Mouse (Mus musculus): ENCODE data around the gene Hirip3. TPM values are rescaled to one million over a fixed set of nuclear protein-coding genes. Genes with fewer than 3 reads are reported as not detected.

The Hirip3 gene
- polyA plus RNA-seq, 1 experiment: 107 TPM

- no peak for TF ChIP-seq CTCF (IDR thresholded peaks at IDR 0.05; ENCODE audit: control insufficient read depth, insufficient read depth, low read length)
- peak; percentile 65; the same call in 1 of the 2 replicates for TF ChIP-seq POLR2A (IDR thresholded peaks at IDR 0.05; ENCODE audit: borderline replicate concordance, control insufficient read depth, low read depth, low read length)
- peak within 1 kb of the TSS; percentile 60 for H3K27ac ChIP-seq (ENCODE audit: control insufficient read depth, insufficient read depth, low read depth, low read length, poor library complexity)
- under 1% methylated on average over 41 of the region's 41 CpGs for WGBS
- peak within 1 kb of the TSS; percentile 81 for H3K4me3 ChIP-seq (replicated peaks; ENCODE audit: control insufficient read depth, low read depth, low read length)
- peaks cover 2% of the 10 kb centered on the region; the same call in 1 of the 2 replicates for H3K4me1 ChIP-seq (ENCODE audit: control insufficient read depth, insufficient read depth, low read length)
These were observed 494 bp downstream of the Hirip3 start, which contains the start of gene Ino80e for GRCm38 (mm10) chr7:126862147-126862784. TSS of gene Ino80e (minus strand) at chr7:126862377.

GRCm38 (mm10) chr7:126863791-126864190, 2.0 kb downstream of the Hirip3 start:
- Histone ChIP-seq H3K4me3 (replicated peaks; ENCODE audit: control insufficient read depth, low read depth, low read length) (peak overlapping the region; percentile 21), H3K4me1 (ENCODE audit: control insufficient read depth, insufficient read depth, low read length) (peaks cover 2% of the 10 kb centered on the region; the same call in 1 of the 2 replicates), H3K27ac (ENCODE audit: control insufficient read depth, insufficient read depth, low read depth, low read length, poor library complexity) (no peak overlapping the region)
- WGBS: 70% methylated on average over 6 of the region's 6 CpGs
- TF ChIP-seq CTCF (IDR thresholded peaks at IDR 0.05; ENCODE audit: control insufficient read depth, insufficient read depth, low read length) (no peak), POLR2A (IDR thresholded peaks at IDR 0.05; ENCODE audit: borderline replicate concordance, control insufficient read depth, low read depth, low read length) (no peak)

- Histone ChIP-seq H3K4me3 (replicated peaks; ENCODE audit: control insufficient read depth, low read depth, low read length) (no peak overlapping the region), H3K27ac (ENCODE audit: control insufficient read depth, insufficient read depth, low read depth, low read length, poor library complexity) (no peak overlapping the region), H3K4me1 (ENCODE audit: control insufficient read depth, insufficient read depth, low read length) (no peaks in the 10 kb centered on the region)
- TF ChIP-seq POLR2A (IDR thresholded peaks at IDR 0.05; ENCODE audit: borderline replicate concordance, control insufficient read depth, low read depth, low read length) (no peak), CTCF (IDR thresholded peaks at IDR 0.05; ENCODE audit: control insufficient read depth, insufficient read depth, low read length) (no peak)
- WGBS: 95% methylated on average over 2 of the region's 2 CpGs
These were observed 5.8 kb downstream of the Hirip3 start for GRCm38 (mm10) chr7:126867534-126867933.

- no peaks in the 10 kb centered on the region for H3K4me1 ChIP-seq (ENCODE audit: control insufficient read depth, insufficient read depth, low read length)
- WGBS: 77% methylated on average over 12 of the region's 12 CpGs
- H3K27ac ChIP-seq (ENCODE audit: control insufficient read depth, insufficient read depth, low read depth, low read length, poor library complexity): no peak overlapping the region
- H3K4me3 ChIP-seq (replicated peaks; ENCODE audit: control insufficient read depth, low read depth, low read length): no peak overlapping the region
- TF ChIP-seq POLR2A (IDR thresholded peaks at IDR 0.05; ENCODE audit: borderline replicate concordance, control insufficient read depth, low read depth, low read length) (no peak), CTCF (IDR thresholded peaks at IDR 0.05; ENCODE audit: control insufficient read depth, insufficient read depth, low read length) (no peak)
These were observed 6.2 kb downstream of the Hirip3 start for GRCm38 (mm10) chr7:126868003-126868402.

- H3K4me3 ChIP-seq (replicated peaks; ENCODE audit: control insufficient read depth, low read depth, low read length): no peak overlapping the region
- TF ChIP-seq CTCF (IDR thresholded peaks at IDR 0.05; ENCODE audit: control insufficient read depth, insufficient read depth, low read length) (no peak), POLR2A (IDR thresholded peaks at IDR 0.05; ENCODE audit: borderline replicate concordance, control insufficient read depth, low read depth, low read length) (no peak)
- WGBS: 92% methylated on average over 23 of the region's 23 CpGs
- H3K4me1 ChIP-seq (ENCODE audit: control insufficient read depth, insufficient read depth, low read length): no peaks in the 10 kb centered on the region
- no peak overlapping the region for H3K27ac ChIP-seq (ENCODE audit: control insufficient read depth, insufficient read depth, low read depth, low read length, poor library complexity)
These were observed 8.2 kb downstream of the Hirip3 start for GRCm38 (mm10) chr7:126869780-126870519.

- Histone ChIP-seq H3K27ac (ENCODE audit: control insufficient read depth, insufficient read depth, low read depth, low read length, poor library complexity) (no peak overlapping the region), H3K4me1 (ENCODE audit: control insufficient read depth, insufficient read depth, low read length) (no peaks in the 10 kb centered on the region), H3K4me3 (replicated peaks; ENCODE audit: control insufficient read depth, low read depth, low read length) (no peak overlapping the region)
- TF ChIP-seq CTCF (IDR thresholded peaks at IDR 0.05; ENCODE audit: control insufficient read depth, insufficient read depth, low read length) (no peak), POLR2A (IDR thresholded peaks at IDR 0.05; ENCODE audit: borderline replicate concordance, control insufficient read depth, low read depth, low read length) (no peak)
- WGBS: 83% methylated on average over 2 of the region's 2 CpGs
These were observed 8.7 kb downstream of the Hirip3 start for GRCm38 (mm10) chr7:126870520-126870891.

- TF ChIP-seq CTCF (IDR thresholded peaks at IDR 0.05; ENCODE audit: control insufficient read depth, insufficient read depth, low read length) (no peak), POLR2A (IDR thresholded peaks at IDR 0.05; ENCODE audit: borderline replicate concordance, control insufficient read depth, low read depth, low read length) (no peak)
- no peak overlapping the region for H3K4me3 ChIP-seq (replicated peaks; ENCODE audit: control insufficient read depth, low read depth, low read length)
- no peak overlapping the region for H3K27ac ChIP-seq (ENCODE audit: control insufficient read depth, insufficient read depth, low read depth, low read length, poor library complexity)
- H3K4me1 ChIP-seq (ENCODE audit: control insufficient read depth, insufficient read depth, low read length): peaks cover 3% of the 10 kb centered on the region; the same call in 1 of the 2 replicates
- WGBS: 100% methylated on average over 1 of the region's 1 CpGs
These were observed 15.5 kb downstream of the Hirip3 start for GRCm38 (mm10) chr7:126877239-126877638.

GRCm38 (mm10) chr7:126881040-126881439, 19.3 kb downstream of the Hirip3 start:
- Histone ChIP-seq H3K4me1 (ENCODE audit: control insufficient read depth, insufficient read depth, low read length) (peaks cover 3% of the 10 kb centered on the region; the same call in 1 of the 2 replicates), H3K27ac (ENCODE audit: control insufficient read depth, insufficient read depth, low read depth, low read length, poor library complexity) (no peak overlapping the region; the same call in 1 of the 2 replicates), H3K4me3 (replicated peaks; ENCODE audit: control insufficient read depth, low read depth, low read length) (no peak overlapping the region)
- TF ChIP-seq POLR2A (IDR thresholded peaks at IDR 0.05; ENCODE audit: borderline replicate concordance, control insufficient read depth, low read depth, low read length) (no peak), CTCF (IDR thresholded peaks at IDR 0.05; ENCODE audit: control insufficient read depth, insufficient read depth, low read length) (no peak)
- 18% methylated on average over 6 of the region's 6 CpGs for WGBS
